Mouse (Mus musculus): ENCODE results near the gene Gpr179. TPM values are rescaled to one million over a fixed set of nuclear protein-coding genes. Genes with fewer than 3 reads are reported as not detected.

Gpr179 gene
- total RNA-seq (2021): under 1 TPM; 0.13 to 0.40 TPM
- long read RNA-seq: 0 reads

- DNase-seq (ENCODE audit: low spot score in 2 of 2): no peak
Observed at GRCm38 (mm10) chr11:97352027-97352684, at the start of gene Gpr179. Gene Gpr179 (minus strand): TSS chr11:97352077.

GRCm38 (mm10) chr11:97401082-97401481 lies 49.2 kb upstream of the Gpr179 start:
- DNase-seq (ENCODE audit: low spot score in 2 of 2): peak; percentile 69 to 78

GRCm38 (mm10) chr11:97399958-97400710 lies 48.3 kb upstream of the Gpr179 start:
- peak; percentile 73 to 90 for DNase-seq (ENCODE audit: low spot score in 2 of 2)

- DNase-seq (ENCODE audit: low spot score in 2 of 2): no peak
Observed at GRCm38 (mm10) chr11:97398506-97398905, 46.6 kb upstream of the Gpr179 start.

DNA sequence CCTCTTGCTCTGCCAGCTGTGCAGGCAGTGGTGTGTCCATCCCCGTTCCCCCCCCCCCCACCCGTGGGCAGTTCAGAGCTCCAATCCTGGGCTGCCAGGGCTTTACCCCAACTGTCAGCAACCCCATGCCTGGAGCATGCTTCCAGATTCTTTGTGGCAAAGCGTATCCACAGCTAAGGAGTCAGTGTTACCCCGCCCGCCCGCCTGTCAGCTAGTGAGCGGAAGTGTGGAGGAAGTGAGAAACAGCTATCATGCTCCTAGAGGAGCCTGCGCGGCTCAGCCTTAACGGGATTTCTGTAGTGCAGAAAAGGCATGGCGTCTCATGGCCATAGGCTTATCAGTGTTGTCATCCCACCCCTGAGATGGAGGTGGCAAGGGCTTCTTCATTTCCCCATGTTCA lies 42.3 kb upstream of the Gpr179 start:
- DNase-seq (ENCODE audit: low spot score in 2 of 2): peak; percentile 58 to 71

DNA sequence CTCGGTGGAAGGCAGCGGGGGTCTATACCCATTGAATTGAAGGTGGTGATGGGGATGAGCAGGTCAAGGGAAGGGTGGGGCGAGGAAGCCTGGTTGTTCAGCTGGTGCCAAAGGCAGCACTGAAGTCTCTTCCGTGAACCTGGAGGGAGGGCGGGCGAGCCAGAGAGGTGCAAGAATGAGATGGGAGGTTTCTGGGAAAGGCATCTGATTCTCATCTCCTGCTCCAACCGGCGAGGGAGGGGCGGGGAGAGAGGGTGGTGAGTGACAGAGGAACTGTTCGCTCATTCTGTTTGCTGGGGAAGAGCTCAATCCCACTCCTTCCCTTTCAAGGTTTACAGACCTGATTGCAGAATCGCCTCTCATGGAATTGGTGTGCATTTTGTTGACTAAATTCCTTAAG lies 41.8 kb upstream of the Gpr179 start:
- DNase-seq (ENCODE audit: low spot score in 2 of 2): no peak

- DNase-seq (ENCODE audit: low spot score in 2 of 2): no peak
Observed at GRCm38 (mm10) chr11:97389127-97389526, 37.2 kb upstream of the Gpr179 start.

DNA sequence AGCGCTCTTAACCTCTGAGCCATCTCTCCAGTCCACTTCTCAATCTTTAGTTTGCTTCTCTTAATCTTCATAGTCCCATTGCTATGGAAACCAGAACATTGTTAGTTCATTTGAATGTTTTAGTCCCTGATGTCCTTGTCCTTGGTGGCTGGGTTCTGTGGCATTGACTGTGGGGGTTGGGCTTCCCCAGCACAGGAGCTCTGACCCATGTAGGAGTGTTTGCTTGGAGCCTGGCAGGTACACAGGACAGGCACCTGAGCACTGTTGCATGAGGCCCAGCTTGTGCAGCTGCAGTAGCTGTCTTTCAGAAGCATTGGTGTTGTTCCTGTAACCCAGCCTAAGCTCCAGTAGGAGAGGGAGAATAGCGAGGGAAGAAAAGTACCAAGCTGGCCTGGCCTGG lies 35.9 kb upstream of the Gpr179 start:
- DNase-seq (ENCODE audit: low spot score in 2 of 2): no peak

DNA sequence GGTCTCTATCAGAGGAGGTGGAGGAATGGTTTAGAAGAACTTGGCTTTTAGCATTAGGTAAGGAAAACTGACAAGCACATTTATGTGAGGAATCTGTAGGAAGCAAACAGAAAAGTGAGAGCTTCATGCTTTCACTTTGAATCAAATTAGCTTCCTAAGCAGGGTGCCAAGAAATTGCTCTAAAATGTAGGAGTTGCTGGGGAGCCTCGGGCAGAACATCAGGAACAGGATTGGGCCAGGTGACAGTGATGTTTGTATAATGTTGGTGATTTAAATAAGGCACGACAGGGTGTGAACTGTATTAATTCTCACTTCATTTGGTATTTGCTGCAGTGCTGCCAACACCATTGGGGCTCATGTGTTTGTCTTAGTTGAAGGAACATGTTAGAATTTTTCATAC lies 31.9 kb upstream of the Gpr179 start:
- DNase-seq (ENCODE audit: low spot score in 2 of 2): no peak

GRCm38 (mm10) chr11:97383017-97383416 lies 31.1 kb upstream of the Gpr179 start:
- DNase-seq (ENCODE audit: low spot score in 2 of 2): no peak

GRCm38 (mm10) chr11:97380036-97380435 lies 28.2 kb upstream of the Gpr179 start:
- no peak for DNase-seq (ENCODE audit: low spot score in 2 of 2)

DNA sequence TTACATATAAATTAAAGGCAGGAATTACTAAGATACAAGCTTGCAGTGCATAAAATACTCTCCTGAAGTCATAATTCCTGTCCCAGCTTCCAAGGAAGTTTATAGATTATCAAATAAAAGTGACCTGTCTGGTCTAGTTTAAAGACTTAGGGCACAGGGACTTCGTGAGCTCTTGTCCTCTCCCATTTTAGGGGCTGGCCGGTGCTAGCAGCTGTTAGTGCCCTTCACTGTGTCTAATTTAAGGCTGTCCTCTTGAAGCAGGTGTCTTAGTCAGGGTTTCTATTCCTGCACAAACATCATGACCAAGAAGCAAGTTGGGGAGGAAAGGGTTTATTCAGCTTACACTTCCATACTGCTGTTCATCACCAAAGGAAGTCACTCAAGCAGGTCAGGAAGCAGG lies 21.5 kb upstream of the Gpr179 start:
- DNase-seq (ENCODE audit: low spot score in 2 of 2): no peak

DNA sequence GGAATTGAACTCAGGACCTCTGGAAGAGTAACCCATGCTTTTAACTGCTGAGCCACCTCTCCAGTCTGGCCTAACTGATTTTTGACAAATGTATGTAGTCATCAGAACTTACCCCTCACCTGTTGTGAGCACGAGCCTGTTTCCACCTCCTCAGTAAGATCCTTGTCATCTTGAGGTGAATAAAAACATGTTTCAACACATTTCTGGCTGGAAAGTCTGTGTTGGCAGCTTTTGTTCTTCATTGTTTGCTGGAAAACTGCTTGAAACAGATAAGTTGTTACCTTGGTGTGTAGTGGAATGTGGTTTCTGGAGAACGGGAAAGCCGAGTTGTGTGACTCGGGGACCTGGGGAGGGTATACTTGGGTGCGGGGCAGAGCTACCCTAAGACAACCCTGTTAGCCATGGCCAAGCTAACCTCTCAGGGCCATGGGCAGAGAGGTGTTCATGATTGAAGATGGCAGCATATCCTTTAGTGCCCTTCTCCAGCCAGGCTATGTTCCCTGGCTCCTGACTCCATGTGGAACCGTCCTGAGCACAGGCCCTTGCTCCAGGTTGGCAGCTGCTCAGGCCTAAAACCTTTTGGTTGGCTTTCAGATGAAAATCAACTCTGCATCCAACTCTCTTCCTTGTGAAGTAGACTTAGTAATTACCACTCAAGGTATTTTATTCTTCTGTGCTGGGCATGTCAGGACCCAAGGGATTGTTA lies 20.4 kb upstream of the Gpr179 start:
- no peak for DNase-seq (ENCODE audit: low spot score in 2 of 2)

DNA sequence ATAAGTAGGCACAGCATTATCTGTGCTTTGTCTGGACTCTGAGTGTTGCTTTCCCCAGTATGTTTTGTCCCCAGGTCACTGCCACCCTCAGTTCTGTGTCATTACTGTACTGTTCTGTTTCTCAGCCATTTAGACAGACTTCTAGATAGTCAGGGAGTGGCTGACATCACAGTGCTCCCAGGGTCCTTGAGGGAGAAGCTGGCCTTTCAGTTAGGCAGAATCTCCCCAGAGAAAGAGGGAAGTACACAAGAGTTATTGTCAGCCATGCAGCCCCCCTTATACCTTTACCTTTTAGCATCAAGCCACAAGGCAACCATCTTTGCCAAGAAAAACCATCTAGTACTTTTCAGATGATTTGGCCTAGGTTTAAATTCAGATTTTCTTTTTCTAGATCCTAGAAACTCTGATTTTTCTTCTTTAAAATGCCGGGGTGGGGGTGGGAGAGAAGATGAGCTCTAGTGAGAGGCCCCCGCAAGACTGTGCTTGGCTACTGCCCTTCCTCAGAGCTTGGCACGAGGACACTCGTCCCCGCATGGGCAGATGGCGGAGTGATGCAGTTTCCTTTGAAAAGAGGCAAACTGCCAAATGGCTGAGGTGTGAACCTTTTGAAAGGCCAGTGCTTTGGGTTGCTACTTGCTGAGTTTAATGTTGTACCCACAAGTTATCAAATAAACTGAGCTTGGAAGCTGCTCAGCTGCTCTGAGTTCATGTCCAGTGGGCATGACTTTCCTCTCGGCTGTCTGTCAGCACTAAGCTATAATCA lies 18.6 kb upstream of the Gpr179 start:
- peak; percentile 35 to 53 for DNase-seq (ENCODE audit: low spot score in 2 of 2)

DNA sequence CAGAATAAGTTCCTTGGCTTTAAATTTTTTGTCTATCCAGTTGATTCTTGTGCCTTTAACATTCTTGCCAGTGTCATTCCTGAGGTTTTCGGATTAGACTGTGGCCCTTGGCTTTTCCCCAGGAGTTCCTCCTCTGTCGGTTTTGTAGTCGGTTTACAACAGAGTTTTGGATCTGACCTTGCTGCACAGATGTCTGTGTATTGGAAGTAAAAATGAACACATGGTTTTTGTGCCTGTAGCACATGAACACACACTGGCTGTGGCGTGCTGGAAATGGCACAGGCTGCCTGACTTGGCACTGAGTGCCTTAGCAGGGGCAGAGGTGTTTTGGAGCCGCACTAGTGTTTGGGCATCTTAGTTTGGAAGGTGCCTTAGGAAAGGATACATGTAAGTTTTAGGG lies 16.6 kb upstream of the Gpr179 start:
- DNase-seq (ENCODE audit: low spot score in 2 of 2): peak in 1 of 2 experiments; percentile 45

- DNase-seq (ENCODE audit: low spot score in 2 of 2): no peak
Observed at GRCm38 (mm10) chr11:97365556-97365955, 13.7 kb upstream of the Gpr179 start.

DNA sequence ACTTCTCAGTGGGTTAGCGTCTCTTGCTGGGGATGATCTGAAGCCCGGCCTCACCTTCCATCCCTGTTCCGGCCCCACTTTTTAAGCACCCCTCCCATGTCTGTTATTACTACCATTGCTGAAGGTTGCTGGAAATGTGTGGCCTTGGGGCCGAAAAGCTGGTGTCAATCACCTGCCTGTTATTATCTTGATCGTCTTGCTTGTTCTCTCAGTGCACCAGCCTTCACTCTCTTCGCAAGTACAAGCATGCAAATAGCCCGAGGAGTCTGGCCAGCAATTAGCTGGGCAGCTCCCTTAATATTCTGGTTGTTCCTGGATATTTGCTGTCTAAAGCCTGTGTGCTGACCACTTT lies 11.7 kb upstream of the Gpr179 start:
- DNase-seq (ENCODE audit: low spot score in 2 of 2): no peak

- DNase-seq (ENCODE audit: low spot score in 2 of 2): no peak
Observed at GRCm38 (mm10) chr11:97362943-97363643, 11.2 kb upstream of the Gpr179 start.

- no peak for DNase-seq (ENCODE audit: low spot score in 2 of 2)
Observed at GRCm38 (mm10) chr11:97362649-97362942, 10.7 kb upstream of the Gpr179 start.

- peak; percentile 91 to 95 for DNase-seq (ENCODE audit: low spot score in 2 of 2)
Observed at GRCm38 (mm10) chr11:97361948-97362648, 10.2 kb upstream of the Gpr179 start, which contains the start of gene Socs7. Gene Socs7 (plus strand): TSS chr11:97362551.

Data from layer of hippocampus, adult 18-20 months (tissue).